Mouse (Mus musculus) liver, embryonic 15.5 days (tissue): ENCODE measurements around the gene Nubp1. TPM values are rescaled to one million over a fixed set of nuclear protein-coding genes. Genes with fewer than 3 reads are reported as not detected.

Experiments used
- polyA plus RNA-seq: library from polyadenylated mRNA; unstranded; fragments of >200 nt; fragmentation: Nextera tagmentation; extraction: Ambion mirVana; gene quantifications from 2 replicates; pipeline ENCODE4 v1.2.1, GENCODE M21; 2015

Nubp1 gene
- polyA plus RNA-seq, 1 experiment from 2014 or later = 27.6 TPM

Other genes with a start within 250 kb of the Nubp1 start
- 0.54 and 0.96 TPM in 2 replicates for gene Rpl39l, start 241.7 kb upstream of the Nubp1 start, polyA plus RNA-seq
- gene Atf7ip2, start 219.2 kb upstream of the Nubp1 start, polyA plus RNA-seq = 0.08 and 0.10 TPM in 2 replicates
- 5.3 TPM in 2 replicates for gene Emp2, start 98.0 kb upstream of the Nubp1 start, polyA plus RNA-seq
- 0.22 and 0.28 TPM in 2 replicates for gene Tekt5, start 16.5 kb upstream of the Nubp1 start, polyA plus RNA-seq
- 0.45 and 0.60 TPM in 2 replicates for gene Tvp23a, start 35.4 kb downstream of the Nubp1 start, polyA plus RNA-seq
- gene Ciita, start 68.1 kb downstream of the Nubp1 start, polyA plus RNA-seq = 0.09 and 0.16 TPM in 2 replicates
- gene Dexi, start 131.1 kb downstream of the Nubp1 start, polyA plus RNA-seq = 3.2 and 4.4 TPM in 2 replicates
- 9.9 and 10.9 TPM in 2 replicates for gene Clec16a, start 133.4 kb downstream of the Nubp1 start, polyA plus RNA-seq